Mouse (Mus musculus) c-Kit-positive CD71-negative TER-119-negative erythroid progenitor cells, embryonic 14.5 days (primary cell): ENCODE measurements at regions not wholly inside any gene's neighbourhood (a gene's known extent, or its start where the extent isn't known, plus 50 kb on each side); places are given as distances from the start of the nearest gene placed in this dataset.
"Not testable (repeated sequence)": the region's sequence is repeated elsewhere in the genome, so short reads cannot be mapped to it uniquely, and the experiment has no call there.

Source experiments
- DNase-seq: peaks from one replicate; pipeline ENCODE4 v3.0.0-alpha.2; 2013; ENCODE audit warnings: low read depth

GRCm38 (mm10) chr6:31133896-31134735, 175.2 kb upstream of the Klf14 start:
- no peak for DNase-seq

GRCm38 (mm10) chr6:31134736-31135077, 175.8 kb upstream of the Klf14 start:
- no peak for DNase-seq

GRCm38 (mm10) chr6:31135580-31135979, 176.7 kb upstream of the Klf14 start:
- DNase-seq = no peak

GRCm38 (mm10) chr6:31136895-31137294, 178.0 kb upstream of the Klf14 start:
- no peak for DNase-seq

GRCm38 (mm10) chr6:31137351-31137750, 178.5 kb upstream of the Klf14 start:
- DNase-seq = no peak

- no peak for DNase-seq
Observed at GRCm38 (mm10) chr6:31140000-31140399, 181.1 kb upstream of the Klf14 start.

GRCm38 (mm10) chr6:31140593-31140992, 181.7 kb upstream of the Klf14 start:
- no peak for DNase-seq

GRCm38 (mm10) chr6:31141486-31141885, 182.6 kb upstream of the Klf14 start:
- DNase-seq = no peak

- not testable (repeated sequence) for DNase-seq
Observed at GRCm38 (mm10) chr6:31142479-31143007, 183.7 kb upstream of the Klf14 start.

- no peak for DNase-seq
Observed at GRCm38 (mm10) chr6:31145687-31146086, 186.8 kb upstream of the Klf14 start.

- DNase-seq = no peak
Observed at GRCm38 (mm10) chr6:31146779-31147178, 187.9 kb upstream of the Klf14 start.

- no peak for DNase-seq
Observed at GRCm38 (mm10) chr6:31147682-31148081, 188.8 kb upstream of the Klf14 start.

- DNase-seq = no peak
Observed at GRCm38 (mm10) chr6:31148311-31148856, 189.5 kb upstream of the Klf14 start.

GRCm38 (mm10) chr6:31149164-31149563, 190.3 kb upstream of the Klf14 start:
- no peak for DNase-seq

- no peak for DNase-seq
Observed at GRCm38 (mm10) chr6:31150416-31150815, 191.5 kb upstream of the Klf14 start.

- no peak for DNase-seq
Observed at GRCm38 (mm10) chr6:31155857-31156256, 197.0 kb upstream of the Klf14 start.

- no peak for DNase-seq
Observed at GRCm38 (mm10) chr6:31156999-31157398, 198.1 kb upstream of the Klf14 start.

GRCm38 (mm10) chr6:31157429-31157828, 198.6 kb upstream of the Klf14 start:
- no peak for DNase-seq

- DNase-seq = no peak
Observed at GRCm38 (mm10) chr6:31158648-31159047, 199.8 kb upstream of the Klf14 start.

- DNase-seq = no peak
Observed at GRCm38 (mm10) chr6:31159240-31159639, 200.4 kb upstream of the Klf14 start.

- DNase-seq = no peak
Observed at GRCm38 (mm10) chr6:31159935-31160670, 201.2 kb upstream of the Klf14 start.

- DNase-seq = no peak
Observed at GRCm38 (mm10) chr6:31161445-31162340, 202.8 kb upstream of the Klf14 start.
